Mouse (Mus musculus): Measurements from ENCODE around the gene Plekhg5.

DNA sequence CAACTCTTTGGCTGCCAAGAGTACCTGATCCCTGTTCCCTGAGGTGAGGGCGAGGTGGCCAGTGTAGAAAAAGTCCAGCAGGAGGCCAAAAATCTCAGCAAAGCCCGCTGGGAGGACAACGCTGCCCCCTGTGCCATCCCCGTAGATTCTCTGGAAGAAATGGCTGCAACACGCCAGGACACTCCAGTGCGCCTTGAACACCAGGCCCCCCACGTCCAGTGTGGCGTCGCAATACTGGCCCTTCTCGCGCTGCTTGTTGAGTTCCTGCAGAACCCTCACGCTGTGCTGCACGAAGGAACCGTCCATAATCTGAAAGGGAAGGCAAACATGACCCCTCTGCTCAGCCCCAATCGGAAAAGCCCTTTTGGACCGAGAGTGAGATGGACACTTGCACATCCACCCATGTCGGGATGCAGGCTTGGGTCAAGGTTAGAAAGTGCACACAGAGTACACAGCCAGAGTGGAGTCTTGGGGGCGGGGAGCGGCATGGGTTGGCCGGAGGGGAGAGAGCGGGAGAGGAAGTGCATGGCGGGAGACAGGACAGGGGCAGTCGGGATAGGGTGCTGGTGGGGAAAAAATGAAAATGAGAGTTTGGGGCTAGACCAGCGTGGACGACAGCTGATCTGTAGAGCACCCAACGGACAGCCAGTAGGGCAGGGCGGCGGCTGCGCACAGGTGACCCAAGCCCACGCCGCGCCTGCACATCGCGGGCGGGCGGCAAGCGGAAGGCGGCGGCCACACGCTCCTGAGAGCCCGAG lies 45.4 kb upstream of the Plekhg5 start:
- no peak for TF ChIP-seq GATA1 (IDR thresholded peaks at IDR 0.05; ENCODE audit: borderline replicate concordance, low read length)
- TF ChIP-seq FLI1 (IDR thresholded peaks at IDR 0.05; ENCODE audit: low read length) = no peak
